In the genomic region with DNA sequence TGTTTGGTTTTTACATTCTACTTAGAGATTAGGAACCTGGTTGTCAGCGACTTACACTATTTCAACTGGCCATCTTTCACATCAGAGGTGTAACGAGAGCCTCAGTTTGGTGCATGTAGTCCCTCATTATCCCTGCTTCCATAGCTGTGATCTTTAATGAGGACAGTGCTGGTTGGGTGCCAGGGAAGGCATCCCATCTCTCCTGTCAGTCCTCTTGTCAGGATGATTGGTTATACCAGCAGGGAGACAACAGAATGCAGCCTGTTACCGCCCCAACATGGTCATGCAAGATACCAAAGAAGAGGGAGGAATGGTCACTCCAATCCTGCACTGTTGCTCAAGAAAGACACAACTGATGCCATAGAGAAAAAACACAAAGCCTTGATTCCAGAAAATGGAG, we compare ENCODE assay signal across 19 mouse cellular contexts.
"Had no signal": no experiment of that assay in that cellular context is flagged by ENCODE, and none has a peak within 500 bp of the region (broad histone marks: within the 10 kb centered on the region; RNA-seq: fewer than 3 reads in every experiment).

No protein-coding gene starts in this region.

- ATAC-seq: lung, postnatal 0 days; midbrain, embryonic 16.5 days had no signal

- DNase-seq: lung, adult 2 months; lung, postnatal 4 days; midbrain, embryonic 14.5 days; retina, postnatal 1 day; right cerebral cortex, adult 18-20 months; right cerebral cortex, postnatal 25 days; right cerebral cortex, postnatal 4 days; spleen, adult 18-20 months; thymus, adult 18-20 months; thymus, postnatal 14 days; thymus, postnatal 36 days had no signal

- H3K9ac ChIP-seq: lung, embryonic 15.5 days; midbrain, embryonic 12.5 days; neural tube, embryonic 13.5 days; neural tube, embryonic 15.5 days had no signal

- H3K27ac ChIP-seq: lung, embryonic 15.5 days; midbrain, embryonic 10.5 days; midbrain, embryonic 12.5 days; neural tube, embryonic 13.5 days; neural tube, embryonic 15.5 days had no signal

- H3K4me1 ChIP-seq: lung, embryonic 15.5 days; midbrain, embryonic 10.5 days; midbrain, embryonic 12.5 days; neural tube, embryonic 13.5 days; neural tube, embryonic 15.5 days had no signal

- H3K27me3 ChIP-seq: lung, embryonic 15.5 days; midbrain, embryonic 12.5 days; neural tube, embryonic 13.5 days; neural tube, embryonic 15.5 days had no signal

- H3K4me3 ChIP-seq: lung, embryonic 15.5 days; midbrain, embryonic 10.5 days; midbrain, embryonic 12.5 days; myocyte; neural tube, embryonic 13.5 days; neural tube, embryonic 15.5 days had no signal

- H3K36me3 ChIP-seq: lung, embryonic 15.5 days; midbrain, embryonic 10.5 days; midbrain, embryonic 12.5 days had no signal

- H3K4me2 ChIP-seq: lung, embryonic 15.5 days; midbrain, embryonic 12.5 days; neural tube, embryonic 13.5 days; neural tube, embryonic 15.5 days had no signal

- H3K9me3 ChIP-seq: lung, embryonic 15.5 days; midbrain, embryonic 10.5 days; midbrain, embryonic 12.5 days; neural tube, embryonic 13.5 days; neural tube, embryonic 15.5 days had no signal
